Mouse (Mus musculus): ENCODE data around the gene Phf5a. TPM values are rescaled to one million over a fixed set of nuclear protein-coding genes. Genes with fewer than 3 reads are reported as not detected.
A peak's percentile ranks its signal among the peaks of the same experiment; 100 is the strongest.
"Not testable (repeated sequence)": the region's sequence is repeated elsewhere in the genome, so short reads cannot be mapped to it uniquely, and the experiment has no call there.

Phf5a gene
- 42.4 and 46.3 TPM in 2 replicates for polyA plus RNA-seq (2012; ENCODE audit: insufficient read depth, insufficient read length, missing spikeins)

- peak within 1 kb of the TSS; percentile 99 for H3K27ac ChIP-seq (replicated peaks; ENCODE audit: low read depth, low read length)
- 0 out of 2 replicates have a peak, but pooled peaks cover 3% of the 10 kb centered on the region for H3K4me1 ChIP-seq (ENCODE audit: control insufficient read depth, insufficient read depth, insufficient read length, low read length)
- H3K4me3 ChIP-seq (ENCODE audit: insufficient read depth, low read depth, low read length), result peak within 1 kb of the TSS; percentile 74
These were observed at the start of gene Phf5a for GRCm38 (mm10) chr15:81871604-81872261. TSS of gene Phf5a (minus strand) at chr15:81871911.

DNA sequence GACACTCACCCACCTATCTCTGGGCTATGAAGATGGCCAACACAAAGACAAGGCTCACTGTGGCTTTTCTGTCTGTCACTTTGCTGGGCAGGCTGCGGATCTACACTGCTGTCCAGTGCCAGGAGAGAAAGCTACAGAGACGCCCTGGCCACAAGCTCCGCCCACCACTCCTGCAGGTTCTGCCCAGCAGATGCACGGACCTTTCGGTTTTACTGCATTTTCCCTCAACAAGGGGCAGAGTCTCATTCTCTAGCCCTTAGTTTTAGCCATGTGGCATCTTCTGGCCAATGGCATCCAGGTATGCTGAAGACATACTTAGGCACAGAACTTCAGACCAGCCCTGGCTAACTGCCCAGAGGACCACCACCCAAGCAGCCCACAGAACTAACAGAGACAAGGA is 49.5 kb upstream of the Phf5a start:
- Histone ChIP-seq H3K27ac (replicated peaks; ENCODE audit: low read depth, low read length) (no peak overlapping the region), H3K4me3 (ENCODE audit: insufficient read depth, low read depth, low read length) (no peak overlapping the region), H3K4me1 (ENCODE audit: control insufficient read depth, insufficient read depth, insufficient read length, low read length) (peaks cover 10% of the 10 kb centered on the region)

GRCm38 (mm10) chr15:81920546-81921217 is 49.0 kb upstream of the Phf5a start:
- no peak overlapping the region for H3K27ac ChIP-seq (replicated peaks; ENCODE audit: low read depth, low read length)
- H3K4me1 ChIP-seq (ENCODE audit: control insufficient read depth, insufficient read depth, insufficient read length, low read length), result peaks cover 9% of the 10 kb centered on the region
- no peak overlapping the region for H3K4me3 ChIP-seq (ENCODE audit: insufficient read depth, low read depth, low read length)

- Histone ChIP-seq H3K4me1 (ENCODE audit: control insufficient read depth, insufficient read depth, insufficient read length, low read length) (peaks cover 2% of the 10 kb centered on the region; the same call in 1 of the 2 replicates), H3K4me3 (ENCODE audit: insufficient read depth, low read depth, low read length) (no peak overlapping the region), H3K27ac (replicated peaks; ENCODE audit: low read depth, low read length) (0 out of 2 replicates have a peak overlapping the region, but pooled peaks have one; percentile 19)
These were observed 47.4 kb upstream of the Phf5a start for GRCm38 (mm10) chr15:81919062-81919461.

DNA sequence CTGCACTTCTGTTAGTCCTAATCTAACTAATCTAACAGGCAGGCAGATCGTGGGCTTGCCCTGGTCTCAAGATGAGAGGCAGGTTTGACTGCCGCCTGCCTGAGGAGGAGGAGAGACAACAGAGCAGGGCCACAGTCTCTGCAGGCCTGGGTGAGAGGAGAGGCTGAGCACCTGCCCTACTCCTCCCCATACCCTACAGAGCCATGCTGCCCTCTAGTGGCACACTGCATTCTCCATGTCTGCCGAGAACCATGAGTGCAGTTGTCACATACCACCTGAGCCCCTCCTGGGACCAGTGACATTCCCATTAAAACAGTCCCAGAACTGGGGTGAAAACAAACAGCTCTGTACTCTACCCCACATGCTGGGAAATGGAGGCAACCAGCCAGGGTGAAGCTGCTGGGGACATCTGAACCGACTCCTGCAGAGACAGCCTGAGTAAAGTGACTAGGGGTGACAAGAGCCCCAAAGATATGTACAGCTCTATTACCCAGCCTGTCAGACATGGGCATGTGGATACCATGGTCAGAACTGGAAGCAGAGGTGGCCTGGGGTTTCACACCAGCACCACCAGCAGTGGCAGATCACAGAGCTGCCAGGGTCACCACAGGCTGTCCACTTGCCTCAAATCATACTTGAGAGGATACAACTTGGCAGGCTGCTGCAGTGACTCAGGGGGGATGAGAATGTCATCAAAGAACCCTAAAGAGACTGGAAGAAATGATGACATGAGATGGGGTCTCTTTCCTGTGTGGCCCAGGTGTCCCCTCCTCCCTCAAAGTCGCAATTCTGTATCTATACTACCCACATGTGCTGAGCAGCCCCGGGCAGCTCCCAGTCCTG is 46.1 kb upstream of the Phf5a start:
- Histone ChIP-seq H3K4me1 (ENCODE audit: control insufficient read depth, insufficient read depth, insufficient read length, low read length) (peaks cover 2% of the 10 kb centered on the region; the same call in 1 of the 2 replicates), H3K27ac (replicated peaks; ENCODE audit: low read depth, low read length) (no peak overlapping the region), H3K4me3 (ENCODE audit: insufficient read depth, low read depth, low read length) (no peak overlapping the region)

- H3K4me3 ChIP-seq (ENCODE audit: insufficient read depth, low read depth, low read length), result no peak overlapping the region
- peaks cover 2% of the 10 kb centered on the region; the same call in 1 of the 2 replicates for H3K4me1 ChIP-seq (ENCODE audit: control insufficient read depth, insufficient read depth, insufficient read length, low read length)
- no peak overlapping the region for H3K27ac ChIP-seq (replicated peaks; ENCODE audit: low read depth, low read length)
These were observed 45.5 kb upstream of the Phf5a start for GRCm38 (mm10) chr15:81917201-81917600.

DNA sequence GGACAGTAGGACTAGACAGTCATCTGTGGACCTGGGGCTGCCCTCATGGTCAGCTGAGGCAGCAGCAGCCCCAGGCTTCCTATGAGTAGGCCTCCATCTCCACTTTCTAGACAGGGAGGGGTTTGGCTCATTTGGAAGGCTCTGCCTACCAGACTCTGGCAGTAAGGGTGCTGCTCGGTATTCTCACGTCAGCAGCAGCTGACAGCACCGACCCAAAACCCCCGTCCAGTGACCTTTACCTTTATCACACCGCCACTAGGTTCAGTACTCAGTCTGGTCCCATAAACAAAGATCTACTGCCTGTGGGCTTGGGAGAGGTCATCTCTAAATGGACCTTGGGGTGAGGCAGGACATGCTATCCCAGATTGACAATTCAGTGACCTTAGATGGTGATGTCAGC is 44.0 kb upstream of the Phf5a start:
- Histone ChIP-seq H3K4me1 (ENCODE audit: control insufficient read depth, insufficient read depth, insufficient read length, low read length) (peaks cover 1% of the 10 kb centered on the region; the same call in 1 of the 2 replicates), H3K27ac (replicated peaks; ENCODE audit: low read depth, low read length) (no peak overlapping the region), H3K4me3 (ENCODE audit: insufficient read depth, low read depth, low read length) (no peak overlapping the region)

DNA sequence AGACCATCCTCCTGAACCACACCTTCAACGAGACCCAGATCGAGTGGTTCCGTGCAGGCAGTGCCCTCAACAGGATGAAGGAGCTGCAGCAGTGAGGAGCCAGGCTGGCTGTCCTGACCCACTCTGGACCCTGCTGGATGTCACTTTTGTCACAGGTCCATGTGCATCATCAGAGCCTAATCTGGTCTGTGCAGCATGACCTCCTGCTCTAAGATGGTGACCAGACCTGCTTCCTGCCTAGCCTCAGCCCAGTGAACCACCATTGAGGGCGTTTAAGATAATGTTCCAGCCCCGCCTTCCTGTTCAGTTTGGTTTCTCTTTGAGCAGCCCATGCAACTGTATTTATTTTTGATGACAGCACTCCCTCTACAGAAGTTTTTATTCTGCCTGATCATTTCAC is 43.0 kb upstream of the Phf5a start:
- Histone ChIP-seq H3K4me3 (ENCODE audit: insufficient read depth, low read depth, low read length) (no peak overlapping the region), H3K4me1 (ENCODE audit: control insufficient read depth, insufficient read depth, insufficient read length, low read length) (no peaks in the 10 kb centered on the region), H3K27ac (replicated peaks; ENCODE audit: low read depth, low read length) (no peak overlapping the region)

GRCm38 (mm10) chr15:81912498-81912897 is 40.8 kb upstream of the Phf5a start:
- Histone ChIP-seq H3K27ac (replicated peaks; ENCODE audit: low read depth, low read length) (no peak overlapping the region), H3K4me1 (ENCODE audit: control insufficient read depth, insufficient read depth, insufficient read length, low read length) (no peaks in the 10 kb centered on the region), H3K4me3 (ENCODE audit: insufficient read depth, low read depth, low read length) (no peak overlapping the region)

DNA sequence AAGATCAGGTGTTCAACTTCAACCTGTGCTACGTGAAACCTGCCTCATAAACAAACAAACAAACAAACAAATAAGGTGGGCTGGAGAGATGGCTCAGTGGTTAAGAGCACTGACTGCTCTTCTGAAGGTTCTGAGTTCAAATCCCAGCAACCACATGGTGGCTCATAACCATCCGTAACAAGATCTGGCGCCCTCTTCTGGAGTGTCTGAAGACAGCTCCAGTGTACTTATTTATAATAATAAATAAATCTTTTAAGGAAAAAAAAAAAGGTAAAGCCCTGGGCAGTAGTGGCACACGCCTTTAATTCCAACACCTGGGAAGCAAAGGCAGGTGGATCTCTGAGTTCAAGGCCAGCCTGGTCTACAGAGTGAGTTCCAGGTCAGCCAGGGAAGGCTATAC is 37.1 kb upstream of the Phf5a start:
- H3K4me1 ChIP-seq (ENCODE audit: control insufficient read depth, insufficient read depth, insufficient read length, low read length); H3K27ac ChIP-seq (replicated peaks; ENCODE audit: low read depth, low read length); H3K4me3 ChIP-seq (ENCODE audit: insufficient read depth, low read depth, low read length): not testable (repeated sequence)

GRCm38 (mm10) chr15:81907953-81908352 is 36.2 kb upstream of the Phf5a start:
- no peaks in the 10 kb centered on the region for H3K4me1 ChIP-seq (ENCODE audit: control insufficient read depth, insufficient read depth, insufficient read length, low read length)

DNA sequence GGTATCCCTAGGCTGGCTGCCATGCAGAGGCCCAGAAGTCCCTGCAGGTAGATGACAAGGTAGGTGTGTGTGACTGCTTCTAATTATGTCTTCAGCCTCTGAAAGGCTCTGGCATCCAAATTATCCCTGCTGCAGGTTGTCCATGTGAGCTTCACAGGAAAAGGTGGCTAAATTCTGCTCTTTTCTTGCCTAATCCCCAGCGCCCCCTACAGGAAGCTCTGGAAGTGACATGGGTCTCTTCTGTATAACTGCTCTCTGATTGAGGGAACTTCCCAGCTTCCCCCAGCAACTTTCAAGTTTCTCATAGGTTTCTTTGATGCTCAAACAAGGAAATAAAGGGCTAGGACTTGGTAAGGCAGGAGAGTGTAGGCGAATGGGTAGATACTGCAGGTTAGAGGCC is 33.2 kb upstream of the Phf5a start:
- H3K4me3 ChIP-seq (ENCODE audit: insufficient read depth, low read depth, low read length), result no peak overlapping the region
- H3K27ac ChIP-seq (replicated peaks; ENCODE audit: low read depth, low read length), result no peak overlapping the region
- no peaks in the 10 kb centered on the region for H3K4me1 ChIP-seq (ENCODE audit: control insufficient read depth, insufficient read depth, insufficient read length, low read length)

More at GRCm38 (mm10) chr15:81907953-81908352, 36.2 kb upstream of the Phf5a start:
- H3K27ac ChIP-seq (replicated peaks; ENCODE audit: low read depth, low read length), result no peak overlapping the region
- no peak overlapping the region for H3K4me3 ChIP-seq (ENCODE audit: insufficient read depth, low read depth, low read length)

DNA sequence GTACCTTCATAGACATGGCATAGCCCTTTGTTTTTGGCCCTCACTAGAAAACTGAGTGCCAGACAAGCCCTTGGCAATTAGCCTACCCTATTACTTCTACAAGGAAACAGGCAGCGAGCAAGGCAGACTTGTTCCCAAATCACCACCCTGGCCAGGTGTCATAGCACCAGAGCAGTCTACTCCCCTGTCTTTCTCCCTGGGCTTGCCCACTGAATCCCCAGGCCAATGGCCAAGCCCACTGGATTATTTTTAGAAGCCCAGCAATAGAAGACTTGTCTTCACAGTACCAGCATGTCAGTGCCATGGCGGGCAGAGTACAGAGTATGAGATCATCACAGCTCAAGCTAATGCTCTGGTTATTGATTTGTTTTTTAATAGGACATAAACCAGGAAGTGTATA is 27.0 kb upstream of the Phf5a start:
- H3K27ac ChIP-seq (replicated peaks; ENCODE audit: low read depth, low read length), result no peak overlapping the region
- no peaks in the 10 kb centered on the region; the same call in 1 of the 2 replicates for H3K4me1 ChIP-seq (ENCODE audit: control insufficient read depth, insufficient read depth, insufficient read length, low read length)
- no peak overlapping the region for H3K4me3 ChIP-seq (ENCODE audit: insufficient read depth, low read depth, low read length)

DNA sequence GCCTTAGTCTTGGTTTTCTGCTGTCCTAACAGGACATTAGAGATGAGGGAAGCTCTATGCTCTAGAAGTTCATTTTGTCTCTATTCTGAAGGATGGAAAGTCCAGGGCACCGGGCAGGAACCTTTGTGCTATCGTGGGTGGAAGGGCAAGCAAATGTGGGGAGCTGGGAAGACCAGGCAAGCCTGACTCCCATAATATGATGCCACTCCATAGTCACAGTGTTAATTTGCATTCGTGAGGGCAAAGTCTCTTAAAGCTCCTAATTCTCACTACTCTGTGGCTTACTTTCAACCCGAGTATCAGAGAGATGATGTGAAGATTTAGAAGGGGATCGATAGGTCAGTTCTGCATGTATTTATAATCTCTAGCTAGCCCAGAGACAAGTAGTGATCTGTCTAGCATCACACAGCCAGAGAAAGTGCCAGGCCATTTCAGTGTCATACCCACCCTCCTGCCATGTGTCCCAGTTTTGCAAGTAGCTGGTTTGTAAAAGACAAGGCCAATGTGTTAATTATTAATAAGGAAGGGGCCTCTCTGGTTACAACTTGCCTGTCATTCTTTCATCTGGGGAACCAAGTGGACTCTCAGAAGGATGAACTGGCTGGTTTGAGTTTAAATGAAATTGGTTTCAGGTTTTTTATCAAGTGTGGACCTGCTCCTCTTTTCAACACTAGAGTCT is 26.0 kb upstream of the Phf5a start:
- no peak overlapping the region for H3K4me3 ChIP-seq (ENCODE audit: insufficient read depth, low read depth, low read length)
- no peaks in the 10 kb centered on the region; the same call in 1 of the 2 replicates for H3K4me1 ChIP-seq (ENCODE audit: control insufficient read depth, insufficient read depth, insufficient read length, low read length)
- no peak overlapping the region for H3K27ac ChIP-seq (replicated peaks; ENCODE audit: low read depth, low read length)

DNA sequence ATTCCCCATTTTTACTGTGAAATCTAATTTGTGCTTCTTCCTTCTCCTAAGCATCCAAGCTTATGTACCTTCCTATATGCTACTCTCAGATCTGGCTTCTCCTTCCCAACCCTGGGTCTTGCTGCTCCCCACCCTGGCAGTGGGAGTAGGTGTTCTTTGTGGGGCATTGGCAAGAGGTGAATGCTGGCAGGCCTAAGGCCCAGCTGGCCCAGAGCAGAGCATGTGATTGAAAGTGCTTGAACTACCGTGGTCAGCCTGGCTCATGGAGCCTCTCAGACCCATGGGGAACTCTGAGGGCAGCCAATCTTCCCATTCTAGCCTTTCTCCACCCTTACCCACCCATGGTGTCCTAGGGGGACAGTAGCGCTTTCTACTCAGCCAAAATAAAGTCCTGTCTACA is 24.7 kb upstream of the Phf5a start:
- H3K27ac ChIP-seq (replicated peaks; ENCODE audit: low read depth, low read length), result no peak overlapping the region
- no peaks in the 10 kb centered on the region; the same call in 1 of the 2 replicates for H3K4me1 ChIP-seq (ENCODE audit: control insufficient read depth, insufficient read depth, insufficient read length, low read length)
- H3K4me3 ChIP-seq (ENCODE audit: insufficient read depth, low read depth, low read length), result no peak overlapping the region
